Mouse (Mus musculus): Measurements from ENCODE around the gene Gm10097. TPM values are rescaled to one million over a fixed set of nuclear protein-coding genes. Genes with fewer than 3 reads are reported as not detected.

The Gm10097 gene
- polyA plus RNA-seq, 1 experiment from 2014 or later = 0.54 TPM

- no peak overlapping the region for H3K9ac ChIP-seq (ENCODE audit: low read depth, low read length)
Observed at GRCm38 (mm10) chr10:5070168-5070940, 1.4 kb downstream of the Gm10097 start.

GRCm38 (mm10) chr10:5070941-5071231 lies 1.9 kb downstream of the Gm10097 start:
- ATAC-seq (replicated peaks; ENCODE audit: insufficient number of reproducible peaks, low FRiP score, low TSS enrichment) = no peak
- Histone ChIP-seq H3K27me3 (ENCODE audit: control insufficient read depth, insufficient read depth, low read length) (no peaks in the 10 kb centered on the region), H3K4me3 (ENCODE audit: low read depth, low read length) (no peak overlapping the region), H3K4me2 (no peak overlapping the region), H3K4me1 (ENCODE audit: control insufficient read depth, insufficient read depth, low read length) (no peaks in the 10 kb centered on the region), H3K9me3 (replicated peaks; ENCODE audit: control insufficient read depth, low read length) (no peaks in the 10 kb centered on the region), H3K36me3 (ENCODE audit: control insufficient read depth, insufficient read depth, low read length) (0 out of 2 replicates have a peak, but pooled peaks cover 3% of the 10 kb centered on the region), H3K9ac (ENCODE audit: low read depth, low read length) (no peak overlapping the region), H3K27ac (ENCODE audit: low read depth, low read length) (no peak overlapping the region)
- WGBS (ENCODE audit: insufficient replicate concordance) = 90% methylated on average over 3 of the region's 3 CpGs

More at GRCm38 (mm10) chr10:5070168-5070940, 1.4 kb downstream of the Gm10097 start:
- Histone ChIP-seq H3K36me3 (ENCODE audit: control insufficient read depth, insufficient read depth, low read length) (no peaks in the 10 kb centered on the region), H3K27me3 (ENCODE audit: control insufficient read depth, insufficient read depth, low read length) (no peaks in the 10 kb centered on the region), H3K4me2 (peak overlapping the region; percentile 19; the same call in 1 of the 2 replicates), H3K9me3 (replicated peaks; ENCODE audit: control insufficient read depth, low read length) (no peaks in the 10 kb centered on the region), H3K27ac (ENCODE audit: low read depth, low read length) (peak overlapping the region; percentile 93), H3K4me1 (ENCODE audit: control insufficient read depth, insufficient read depth, low read length) (no peaks in the 10 kb centered on the region), H3K4me3 (ENCODE audit: low read depth, low read length) (no peak overlapping the region)
- ATAC-seq (replicated peaks; ENCODE audit: insufficient number of reproducible peaks, low FRiP score, low TSS enrichment) = no peak
- 85% methylated on average over 11 of the region's 11 CpGs for WGBS (ENCODE audit: insufficient replicate concordance)

- no peak overlapping the region for H3K9ac ChIP-seq (ENCODE audit: low read depth, low read length)
Observed at GRCm38 (mm10) chr10:5072054-5072453, 3.1 kb downstream of the Gm10097 start.

GRCm38 (mm10) chr10:5075724-5076123 lies 6.7 kb downstream of the Gm10097 start:
- no peak overlapping the region for H3K4me2 ChIP-seq
- WGBS (ENCODE audit: insufficient replicate concordance) = 79% methylated on average over 7 of the region's 7 CpGs
- no peaks in the 10 kb centered on the region for H3K27me3 ChIP-seq (ENCODE audit: control insufficient read depth, insufficient read depth, low read length)
- 0 out of 2 replicates have a peak, but pooled peaks cover 3% of the 10 kb centered on the region for H3K36me3 ChIP-seq (ENCODE audit: control insufficient read depth, insufficient read depth, low read length)
- H3K4me3 ChIP-seq (ENCODE audit: low read depth, low read length) = no peak overlapping the region
- no peak overlapping the region for H3K9ac ChIP-seq (ENCODE audit: low read depth, low read length)
- no peak for ATAC-seq (replicated peaks; ENCODE audit: insufficient number of reproducible peaks, low FRiP score, low TSS enrichment)
- H3K4me1 ChIP-seq (ENCODE audit: control insufficient read depth, insufficient read depth, low read length) = no peaks in the 10 kb centered on the region
- no peak overlapping the region for H3K27ac ChIP-seq (ENCODE audit: low read depth, low read length)
- H3K9me3 ChIP-seq (replicated peaks; ENCODE audit: control insufficient read depth, low read length) = no peaks in the 10 kb centered on the region

More at GRCm38 (mm10) chr10:5072054-5072453, 3.1 kb downstream of the Gm10097 start:
- no peak overlapping the region for H3K4me2 ChIP-seq
- no peaks in the 10 kb centered on the region for H3K4me1 ChIP-seq (ENCODE audit: control insufficient read depth, insufficient read depth, low read length)
- 0 out of 2 replicates have a peak, but pooled peaks cover 3% of the 10 kb centered on the region for H3K36me3 ChIP-seq (ENCODE audit: control insufficient read depth, insufficient read depth, low read length)
- no peaks in the 10 kb centered on the region for H3K27me3 ChIP-seq (ENCODE audit: control insufficient read depth, insufficient read depth, low read length)
- 80% methylated on average over 8 of the region's 8 CpGs for WGBS (ENCODE audit: insufficient replicate concordance)
- ATAC-seq (replicated peaks; ENCODE audit: insufficient number of reproducible peaks, low FRiP score, low TSS enrichment) = no peak
- no peak overlapping the region for H3K27ac ChIP-seq (ENCODE audit: low read depth, low read length)
- H3K9me3 ChIP-seq (replicated peaks; ENCODE audit: control insufficient read depth, low read length) = no peaks in the 10 kb centered on the region
- no peak overlapping the region for H3K4me3 ChIP-seq (ENCODE audit: low read depth, low read length)

- ATAC-seq (replicated peaks; ENCODE audit: insufficient number of reproducible peaks, low FRiP score, low TSS enrichment) = no peak
- no peaks in the 10 kb centered on the region for H3K27me3 ChIP-seq (ENCODE audit: control insufficient read depth, insufficient read depth, low read length)
- H3K4me2 ChIP-seq = no peak overlapping the region
- WGBS (ENCODE audit: insufficient replicate concordance) = 68% methylated on average over 9 of the region's 9 CpGs
- H3K27ac ChIP-seq (ENCODE audit: low read depth, low read length) = no peak overlapping the region
- 0 out of 2 replicates have a peak, but pooled peaks cover 3% of the 10 kb centered on the region for H3K36me3 ChIP-seq (ENCODE audit: control insufficient read depth, insufficient read depth, low read length)
- H3K4me3 ChIP-seq (ENCODE audit: low read depth, low read length) = no peak overlapping the region
- no peaks in the 10 kb centered on the region for H3K4me1 ChIP-seq (ENCODE audit: control insufficient read depth, insufficient read depth, low read length)
- H3K9ac ChIP-seq (ENCODE audit: low read depth, low read length) = no peak overlapping the region
- H3K9me3 ChIP-seq (replicated peaks; ENCODE audit: control insufficient read depth, low read length) = no peaks in the 10 kb centered on the region
Observed at GRCm38 (mm10) chr10:5079945-5080468, 11.0 kb downstream of the Gm10097 start.

GRCm38 (mm10) chr10:5083716-5084115 lies 14.7 kb downstream of the Gm10097 start:
- no peak overlapping the region for H3K9ac ChIP-seq (ENCODE audit: low read depth, low read length)
- H3K9me3 ChIP-seq (replicated peaks; ENCODE audit: control insufficient read depth, low read length) = no peaks in the 10 kb centered on the region
- no peaks in the 10 kb centered on the region for H3K36me3 ChIP-seq (ENCODE audit: control insufficient read depth, insufficient read depth, low read length)
- WGBS (ENCODE audit: insufficient replicate concordance) = 75% methylated on average over 6 of the region's 6 CpGs
- no peak for ATAC-seq (replicated peaks; ENCODE audit: insufficient number of reproducible peaks, low FRiP score, low TSS enrichment)
- H3K27ac ChIP-seq (ENCODE audit: low read depth, low read length) = no peak overlapping the region
- no peaks in the 10 kb centered on the region for H3K4me1 ChIP-seq (ENCODE audit: control insufficient read depth, insufficient read depth, low read length)
- no peaks in the 10 kb centered on the region for H3K27me3 ChIP-seq (ENCODE audit: control insufficient read depth, insufficient read depth, low read length)
- H3K4me2 ChIP-seq = no peak overlapping the region
- H3K4me3 ChIP-seq (ENCODE audit: low read depth, low read length) = no peak overlapping the region

GRCm38 (mm10) chr10:5085792-5086191 lies 16.8 kb downstream of the Gm10097 start:
- WGBS (ENCODE audit: insufficient replicate concordance) = 79% methylated on average over 5 of the region's 5 CpGs
- Histone ChIP-seq H3K27ac (ENCODE audit: low read depth, low read length) (no peak overlapping the region), H3K4me2 (no peak overlapping the region), H3K9ac (ENCODE audit: low read depth, low read length) (no peak overlapping the region), H3K36me3 (ENCODE audit: control insufficient read depth, insufficient read depth, low read length) (no peaks in the 10 kb centered on the region), H3K4me1 (ENCODE audit: control insufficient read depth, insufficient read depth, low read length) (no peaks in the 10 kb centered on the region), H3K27me3 (ENCODE audit: control insufficient read depth, insufficient read depth, low read length) (no peaks in the 10 kb centered on the region), H3K9me3 (replicated peaks; ENCODE audit: control insufficient read depth, low read length) (no peaks in the 10 kb centered on the region), H3K4me3 (ENCODE audit: low read depth, low read length) (no peak overlapping the region)
- ATAC-seq (replicated peaks; ENCODE audit: insufficient number of reproducible peaks, low FRiP score, low TSS enrichment) = no peak

GRCm38 (mm10) chr10:5086329-5086728 lies 17.3 kb downstream of the Gm10097 start:
- H3K9me3 ChIP-seq (replicated peaks; ENCODE audit: control insufficient read depth, low read length) = no peaks in the 10 kb centered on the region
- no peak overlapping the region for H3K4me2 ChIP-seq
- H3K36me3 ChIP-seq (ENCODE audit: control insufficient read depth, insufficient read depth, low read length) = no peaks in the 10 kb centered on the region
- no peaks in the 10 kb centered on the region for H3K27me3 ChIP-seq (ENCODE audit: control insufficient read depth, insufficient read depth, low read length)
- H3K4me3 ChIP-seq (ENCODE audit: low read depth, low read length) = no peak overlapping the region
- no peak overlapping the region for H3K27ac ChIP-seq (ENCODE audit: low read depth, low read length)
- 84% methylated on average over 6 of the region's 6 CpGs for WGBS (ENCODE audit: insufficient replicate concordance)
- H3K4me1 ChIP-seq (ENCODE audit: control insufficient read depth, insufficient read depth, low read length) = no peaks in the 10 kb centered on the region
- H3K9ac ChIP-seq (ENCODE audit: low read depth, low read length) = no peak overlapping the region
- ATAC-seq (replicated peaks; ENCODE audit: insufficient number of reproducible peaks, low FRiP score, low TSS enrichment) = no peak

- H3K27ac ChIP-seq (ENCODE audit: low read depth, low read length) = no peak overlapping the region
- H3K4me1 ChIP-seq (ENCODE audit: control insufficient read depth, insufficient read depth, low read length) = no peaks in the 10 kb centered on the region
- H3K4me2 ChIP-seq = no peak overlapping the region
- H3K36me3 ChIP-seq (ENCODE audit: control insufficient read depth, insufficient read depth, low read length) = no peaks in the 10 kb centered on the region
- no peaks in the 10 kb centered on the region for H3K9me3 ChIP-seq (replicated peaks; ENCODE audit: control insufficient read depth, low read length)
- 86% methylated on average over 7 of the region's 7 CpGs for WGBS (ENCODE audit: insufficient replicate concordance)
- no peaks in the 10 kb centered on the region for H3K27me3 ChIP-seq (ENCODE audit: control insufficient read depth, insufficient read depth, low read length)
- no peak overlapping the region for H3K9ac ChIP-seq (ENCODE audit: low read depth, low read length)
- no peak overlapping the region for H3K4me3 ChIP-seq (ENCODE audit: low read depth, low read length)
- ATAC-seq (replicated peaks; ENCODE audit: insufficient number of reproducible peaks, low FRiP score, low TSS enrichment) = no peak
Observed at GRCm38 (mm10) chr10:5087336-5087735, 18.3 kb downstream of the Gm10097 start.
